Mouse (Mus musculus) forebrain, postnatal 0 days (tissue): ENCODE measurements at regions not wholly inside any gene's neighbourhood (a gene's known extent, or its start where the extent isn't known, plus 50 kb on each side); places are given as distances from the start of the nearest gene placed in this dataset.

Experiments used
- ATAC-seq: fragments of 200-750 bp; cut with Nextera tagmentation; 2 replicates; pipeline ENCODE4 v1.8.0; 2017; ENCODE audit warnings: mild to moderate bottlenecking, moderate library complexity
- DNase-seq: peaks from one replicate; pipeline ENCODE4 v3.0.0-alpha.2; 2015
- H3K27ac ChIP-seq: fragments of 300-500 bp; sonication (generic); 2 replicates; pipeline ENCODE4 v1.5.1; 2014; ENCODE audit warnings: low read depth, mild to moderate bottlenecking, antibody characterized with exemption, low read length, moderate library complexity, mixed read lengths
- H3K27me3 ChIP-seq: fragments of 300-500 bp; sonication (generic); 2 replicates; pipeline ENCODE4 v1.6.1; 2014; ENCODE audit warnings: mild to moderate bottlenecking, low read length, mixed read lengths; ENCODE audit not compliant: insufficient read depth
- H3K36me3 ChIP-seq: fragments of 300-500 bp; sonication (generic); 2 replicates; pipeline ENCODE4 v1.6.1; 2014; ENCODE audit warnings: mild to moderate bottlenecking, moderate library complexity; ENCODE audit not compliant: insufficient read depth
- H3K4me1 ChIP-seq: fragments of 300-500 bp; sonication (generic); 2 replicates; pipeline ENCODE4 v1.6.1; 2014; ENCODE audit warnings: antibody characterized with exemption; ENCODE audit not compliant: insufficient read depth
- H3K4me2 ChIP-seq: fragments of 300-500 bp; sonication (generic); 2 replicates; pipeline ENCODE4 v1.6.1; 2014; ENCODE audit warnings: low read depth, mild to moderate bottlenecking, moderate library complexity
- H3K4me3 ChIP-seq: fragments of 300-500 bp; sonication (generic); 2 replicates; pipeline ENCODE4 v1.5.1; 2014; ENCODE audit warnings: low read depth, low read length, mixed read lengths
- H3K9ac ChIP-seq: fragments of 300-500 bp; sonication (generic); 2 replicates; pipeline ENCODE4 v1.6.1; 2014; ENCODE audit warnings: mild to moderate bottlenecking
- H3K9me3 ChIP-seq: fragments of 300-500 bp; sonication (generic); 2 replicates; pipeline ENCODE4 v1.6.1; 2016; ENCODE audit warnings: low read length
- CTCF ChIP-seq: sonication (generic); IDR thresholded peaks from 2 replicates; pipeline ENCODE4 v1.5.1; 2016; ENCODE audit warnings: antibody characterized with exemption, control low read depth, low read depth
- WGBS: fragments of 180-500 bp; shearing (Covaris S2); extraction: QIAGEN DNeasy Blood & Tissue Kit; methylation state at CpG from one replicate; pipeline ENCODE4 v1.1.7; 2014; 5-methylcytosine and 5-hydroxymethylcytosine counted together

DNA sequence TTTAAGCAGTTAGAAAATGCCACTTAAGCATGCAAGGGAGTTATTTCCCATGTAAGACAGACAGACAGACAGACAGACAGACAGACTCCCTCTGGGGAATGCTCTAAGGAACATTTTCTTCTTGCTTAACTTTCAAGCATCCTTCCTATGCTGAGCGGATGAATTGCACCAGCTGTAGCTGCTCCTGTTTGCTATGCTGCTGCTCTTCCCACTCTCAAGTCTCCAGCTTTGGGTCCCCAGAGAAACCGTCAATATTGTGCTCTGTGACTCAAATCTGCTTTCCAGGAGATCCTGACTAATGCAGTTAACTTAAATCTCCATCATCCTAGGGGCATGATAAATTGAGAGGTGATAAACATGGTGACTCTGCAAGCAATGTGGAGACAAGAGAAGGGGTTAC, 918.5 kb downstream of the Defb40 start:
- Histone ChIP-seq H3K4me2 (no peak overlapping the region), H3K27me3 (no peaks in the 10 kb centered on the region), H3K4me3 (no peak overlapping the region), H3K27ac (no peak overlapping the region), H3K9me3 (no peaks in the 10 kb centered on the region), H3K9ac (no peak overlapping the region), H3K4me1 (no peaks in the 10 kb centered on the region), H3K36me3 (no peaks in the 10 kb centered on the region)
- ATAC-seq (no peak), DNase-seq (no peak)
- 82% methylated on average over 2 of the region's 2 CpGs for WGBS
- TF ChIP-seq CTCF = no peak

DNA sequence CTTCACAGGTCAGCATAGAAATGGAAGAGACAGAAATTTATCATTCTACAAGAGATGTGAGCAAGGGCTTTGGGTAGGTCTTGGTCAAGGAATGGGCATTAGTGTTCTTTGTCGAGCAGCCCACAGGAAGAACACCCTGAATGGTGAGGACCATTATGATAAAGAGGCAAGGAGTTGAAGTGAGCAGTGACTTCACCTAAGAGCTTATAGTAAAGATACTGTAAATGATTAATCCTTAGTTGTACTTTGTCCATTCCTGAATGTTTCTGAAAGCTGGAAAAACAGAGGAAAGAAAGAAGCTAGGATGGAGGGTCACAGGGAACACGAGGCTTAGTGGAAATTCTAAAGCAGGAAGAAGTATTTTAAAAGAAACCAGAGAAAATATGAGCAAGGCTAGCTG, 956.9 kb downstream of the Defb40 start:
- DNase-seq = no peak
- Histone ChIP-seq H3K4me3 (no peak overlapping the region), H3K9me3 (no peaks in the 10 kb centered on the region), H3K27me3 (no peaks in the 10 kb centered on the region), H3K4me2 (no peak overlapping the region), H3K36me3 (no peaks in the 10 kb centered on the region), H3K9ac (no peak overlapping the region), H3K27ac (no peak overlapping the region), H3K4me1 (no peaks in the 10 kb centered on the region)
- TF ChIP-seq CTCF = no peak
- 74% methylated on average over 2 of the region's 2 CpGs for WGBS
- no peak for ATAC-seq

- H3K4me1 ChIP-seq = no peaks in the 10 kb centered on the region
- 37% methylated on average over 4 of the region's 4 CpGs for whole genome bisulfite sequencing
- no peak for TF ChIP-seq CTCF
- H3K27me3 ChIP-seq = no peaks in the 10 kb centered on the region
- DNase-seq (no peak), ATAC-seq (no peak)
- no peak overlapping the region for H3K9ac ChIP-seq
- H3K36me3 ChIP-seq = no peaks in the 10 kb centered on the region
- no peak overlapping the region for H3K27ac ChIP-seq
- H3K4me3 ChIP-seq = no peak overlapping the region
- no peaks in the 10 kb centered on the region for H3K9me3 ChIP-seq
- H3K4me2 ChIP-seq = no peak overlapping the region
These were observed 970.5 kb downstream of the Defb40 start for GRCm38 (mm10) chr8:18007567-18007966.

GRCm38 (mm10) chr8:18005660-18006059, 972.4 kb downstream of the Defb40 start:
- 93% methylated on average over 2 of the region's 2 CpGs for WGBS
- no peak overlapping the region for H3K4me3 ChIP-seq

GRCm38 (mm10) chr8:18000750-18001149, 977.3 kb downstream of the Defb40 start:
- Histone ChIP-seq H3K27ac (no peak overlapping the region), H3K9ac (no peak overlapping the region), H3K4me3 (no peak overlapping the region), H3K36me3 (no peaks in the 10 kb centered on the region), H3K27me3 (no peaks in the 10 kb centered on the region), H3K4me2 (no peak overlapping the region), H3K9me3 (no peaks in the 10 kb centered on the region), H3K4me1 (no peaks in the 10 kb centered on the region)
- TF ChIP-seq CTCF = no peak
- WGBS = 59% methylated on average over 5 of the region's 5 CpGs
- DNase-seq (no peak), ATAC-seq (no peak)

More at GRCm38 (mm10) chr8:18005660-18006059, 972.4 kb downstream of the Defb40 start:
- no peaks in the 10 kb centered on the region for H3K27me3 ChIP-seq
- no peaks in the 10 kb centered on the region for H3K4me1 ChIP-seq
- no peak for DNase-seq
- H3K36me3 ChIP-seq = no peaks in the 10 kb centered on the region
- no peak for TF ChIP-seq CTCF
- H3K9me3 ChIP-seq = no peaks in the 10 kb centered on the region
- H3K9ac ChIP-seq = no peak overlapping the region
- H3K27ac ChIP-seq = no peak overlapping the region
- no peak for ATAC-seq
- no peak overlapping the region for H3K4me2 ChIP-seq

GRCm38 (mm10) chr8:17984779-17985178, 993.3 kb downstream of the Defb40 start:
- Histone ChIP-seq H3K36me3 (no peaks in the 10 kb centered on the region), H3K4me3 (no peak overlapping the region), H3K4me2 (no peak overlapping the region), H3K27ac (no peak overlapping the region), H3K9ac (no peak overlapping the region), H3K9me3 (no peaks in the 10 kb centered on the region), H3K4me1 (no peaks in the 10 kb centered on the region), H3K27me3 (no peaks in the 10 kb centered on the region)
- ATAC-seq (no peak), DNase-seq (no peak)
- 90% methylated on average over 1 of the region's 1 CpGs for WGBS
- no peak for TF ChIP-seq CTCF

DNA sequence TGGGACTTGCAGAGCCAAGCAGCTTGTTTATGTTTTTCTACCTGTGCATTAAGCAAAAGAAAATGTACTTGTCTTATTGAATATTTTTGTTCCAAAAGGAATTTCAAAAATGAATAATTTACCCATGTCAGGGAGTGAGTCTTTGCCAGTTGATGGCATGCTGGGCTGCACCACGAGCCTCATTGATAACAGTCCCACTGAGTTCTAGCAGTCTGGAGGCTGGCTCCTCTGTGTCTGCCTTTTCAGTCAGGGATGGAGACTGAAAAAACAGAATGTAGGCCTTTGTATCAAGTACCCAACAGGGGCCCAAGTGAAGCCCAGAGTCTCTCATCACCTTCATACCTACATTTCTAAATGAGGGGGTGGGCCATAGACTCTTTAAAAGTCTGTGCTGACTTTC, 1029.2 kb downstream of the Defb40 start:
- ATAC-seq (no peak), DNase-seq (no peak)
- WGBS = 9% methylated on average over 1 of the region's 1 CpGs

More for the DNA sequence above, 1029.2 kb downstream of the Defb40 start:
- Histone ChIP-seq H3K27ac (no peak overlapping the region), H3K4me2 (no peak overlapping the region), H3K27me3 (no peaks in the 10 kb centered on the region), H3K36me3 (no peaks in the 10 kb centered on the region), H3K9me3 (no peaks in the 10 kb centered on the region), H3K9ac (no peak overlapping the region), H3K4me1 (no peaks in the 10 kb centered on the region), H3K4me3 (no peak overlapping the region)
- TF ChIP-seq CTCF = no peak
